Mouse (Mus musculus) thymus, postnatal 0 days (tissue): ENCODE measurements at regions not wholly inside any gene's neighbourhood (a gene's known extent, or its start where the extent isn't known, plus 50 kb on each side); places are given as distances from the start of the nearest gene placed in this dataset.

Source experiments
- DNase-seq: peaks from one replicate; pipeline ENCODE4 v3.0.0-alpha.2; 2015; ENCODE audit warnings: low spot score

GRCm38 (mm10) chr7:135968638-135969037, 252.5 kb upstream of the Mki67 start:
- DNase-seq: no peak

- DNase-seq: no peak
Observed at GRCm38 (mm10) chr7:135986021-135986420, 269.9 kb upstream of the Mki67 start.

GRCm38 (mm10) chr7:135990321-135990720, 274.2 kb upstream of the Mki67 start:
- no peak for DNase-seq

- DNase-seq: no peak
Observed at GRCm38 (mm10) chr7:135996896-135997295, 280.7 kb upstream of the Mki67 start.

- no peak for DNase-seq
Observed at GRCm38 (mm10) chr7:135997640-135998039, 281.5 kb upstream of the Mki67 start.

- no peak for DNase-seq
Observed at GRCm38 (mm10) chr7:136002382-136002781, 286.2 kb upstream of the Mki67 start.

GRCm38 (mm10) chr7:136003291-136003690, 287.1 kb upstream of the Mki67 start:
- DNase-seq: no peak

- DNase-seq: no peak
Observed at GRCm38 (mm10) chr7:136007796-136008455, 291.8 kb upstream of the Mki67 start.

- no peak for DNase-seq
Observed at GRCm38 (mm10) chr7:136008486-136008885, 292.3 kb upstream of the Mki67 start.

- DNase-seq: peak; percentile 17
Observed at GRCm38 (mm10) chr7:136010013-136010412, 293.9 kb upstream of the Mki67 start.

GRCm38 (mm10) chr7:136014706-136015105, 298.5 kb upstream of the Mki67 start:
- DNase-seq: no peak

- no peak for DNase-seq
Observed at GRCm38 (mm10) chr7:136016918-136017317, 300.8 kb upstream of the Mki67 start.

GRCm38 (mm10) chr7:136020577-136020976, 304.4 kb upstream of the Mki67 start:
- DNase-seq: no peak

- no peak for DNase-seq
Observed at GRCm38 (mm10) chr7:136021071-136021470, 304.9 kb upstream of the Mki67 start.

- DNase-seq: no peak
Observed at GRCm38 (mm10) chr7:136022781-136023448, 306.8 kb upstream of the Mki67 start.

GRCm38 (mm10) chr7:136026451-136026850, 310.3 kb upstream of the Mki67 start:
- DNase-seq: no peak

GRCm38 (mm10) chr7:136032026-136032425, 315.9 kb upstream of the Mki67 start:
- DNase-seq: no peak

GRCm38 (mm10) chr7:136033536-136033935, 317.4 kb upstream of the Mki67 start:
- DNase-seq: no peak

GRCm38 (mm10) chr7:136035735-136036134, 319.6 kb upstream of the Mki67 start:
- no peak for DNase-seq

GRCm38 (mm10) chr7:136038072-136038471, 321.9 kb upstream of the Mki67 start:
- no peak for DNase-seq

- DNase-seq: no peak
Observed at GRCm38 (mm10) chr7:136038906-136039305, 322.7 kb upstream of the Mki67 start.

- no peak for DNase-seq
Observed at GRCm38 (mm10) chr7:136041921-136042320, 325.8 kb upstream of the Mki67 start.
